Mouse (Mus musculus) intestine, embryonic 14.5 days (tissue): ENCODE measurements around the gene Tfec. TPM values are rescaled to one million over a fixed set of nuclear protein-coding genes. Genes with fewer than 3 reads are reported as not detected.

ENCODE experiments used
- ATAC-seq: fragments of 200-750 bp; cut with Nextera tagmentation; replicated peaks from 2 replicates; pipeline ENCODE4 v1.8.0; 2017; ENCODE audit warnings: low read depth, moderate number of reproducible peaks, moderate TSS enrichment, moderate library complexity; ENCODE audit not compliant: low FRiP score, low TSS enrichment
- DNase-seq: peaks from one replicate; pipeline ENCODE4 v3.0.0-alpha.2; 2018; ENCODE audit warnings: low spot score
- H3K27ac ChIP-seq: fragments of 300-500 bp; sonication (generic); 2 replicates; pipeline ENCODE4 v1.5.1; 2014; ENCODE audit warnings: low read depth, mild to moderate bottlenecking, control low read depth
- H3K27me3 ChIP-seq: fragments of 300-500 bp; sonication (generic); replicated peaks from 2 replicates; pipeline ENCODE4 v1.6.1; 2014; ENCODE audit warnings: low read length, control low read depth; ENCODE audit not compliant: control insufficient read depth, insufficient read depth
- H3K36me3 ChIP-seq: fragments of 300-500 bp; sonication (generic); 2 replicates; pipeline ENCODE4 v1.6.1; 2014; ENCODE audit warnings: low read length, control low read depth; ENCODE audit not compliant: control insufficient read depth, insufficient read depth
- H3K4me1 ChIP-seq: fragments of 300-500 bp; sonication (generic); replicated peaks from 2 replicates; pipeline ENCODE4 v1.6.1; 2014; ENCODE audit warnings: low read length, control low read depth, mixed read lengths; ENCODE audit not compliant: control insufficient read depth, insufficient read depth
- H3K4me2 ChIP-seq: fragments of 300-500 bp; sonication (generic); 2 replicates; pipeline ENCODE4 v1.6.1; 2014; ENCODE audit warnings: low read length
- H3K4me3 ChIP-seq: fragments of 300-500 bp; sonication (generic); 2 replicates; pipeline ENCODE4 v1.5.1; 2014; ENCODE audit warnings: low read depth, low read length, control low read depth, mixed read lengths
- H3K9ac ChIP-seq: fragments of 300-500 bp; sonication (generic); 2 replicates; pipeline ENCODE4 v1.6.1; 2014; ENCODE audit warnings: mild to moderate bottlenecking, low read length
- H3K9me3 ChIP-seq: fragments of 300-500 bp; sonication (generic); 2 replicates; pipeline ENCODE4 v1.6.1; 2016; ENCODE audit warnings: low read length, control low read depth; ENCODE audit not compliant: control insufficient read depth
- WGBS: fragments of 180-500 bp; shearing (Covaris S2); extraction: QIAGEN DNeasy Blood & Tissue Kit; methylation state at CpG from one replicate; pipeline ENCODE4 v1.1.7; 2014; 5-methylcytosine and 5-hydroxymethylcytosine counted together
- polyA plus RNA-seq: library from polyadenylated mRNA; unstranded; fragments of >200 nt; fragmentation: Nextera tagmentation; extraction: Ambion mirVana; gene quantifications from 2 replicates; pipeline ENCODE4 v1.2.1, GENCODE M21; 2014

Tfec gene
- polyA plus RNA-seq, 1 experiment from 2014 or later: 15.8 TPM

DNA sequence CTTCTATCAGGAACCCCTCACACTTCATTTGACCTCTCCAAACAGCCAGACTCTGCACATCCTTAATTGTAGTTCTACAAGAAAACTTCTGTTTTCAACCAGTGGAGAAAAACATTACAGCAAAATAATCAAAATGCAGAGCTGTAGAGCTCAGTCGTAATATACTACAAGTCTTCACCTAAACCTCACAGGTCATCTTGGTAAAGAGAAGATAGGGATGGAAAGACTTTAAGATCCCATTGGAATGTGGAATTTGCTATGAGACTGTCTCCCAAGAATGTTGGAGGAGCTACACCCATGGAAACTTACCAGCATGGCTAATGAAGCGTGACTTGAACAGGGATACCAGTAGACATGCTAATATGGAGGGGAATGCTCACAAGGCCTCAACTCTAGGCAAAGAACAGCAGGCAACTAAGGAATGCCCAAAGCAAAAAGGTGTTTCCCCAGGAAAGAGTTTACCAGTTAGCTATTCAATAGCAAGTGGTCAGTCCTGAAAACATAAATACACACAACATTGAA lies 24.2 kb downstream of the Tfec start:
- Histone ChIP-seq H3K4me1 (no peaks in the 10 kb centered on the region), H3K27ac (no peak overlapping the region), H3K9me3 (no peaks in the 10 kb centered on the region), H3K4me2 (no peak overlapping the region), H3K36me3 (no peaks in the 10 kb centered on the region), H3K27me3 (no peaks in the 10 kb centered on the region), H3K4me3 (no peak overlapping the region), H3K9ac (no peak overlapping the region)
- DNase-seq (no peak), ATAC-seq (no peak)
- WGBS: 95% methylated on average over 2 of the region's 2 CpGs

DNA sequence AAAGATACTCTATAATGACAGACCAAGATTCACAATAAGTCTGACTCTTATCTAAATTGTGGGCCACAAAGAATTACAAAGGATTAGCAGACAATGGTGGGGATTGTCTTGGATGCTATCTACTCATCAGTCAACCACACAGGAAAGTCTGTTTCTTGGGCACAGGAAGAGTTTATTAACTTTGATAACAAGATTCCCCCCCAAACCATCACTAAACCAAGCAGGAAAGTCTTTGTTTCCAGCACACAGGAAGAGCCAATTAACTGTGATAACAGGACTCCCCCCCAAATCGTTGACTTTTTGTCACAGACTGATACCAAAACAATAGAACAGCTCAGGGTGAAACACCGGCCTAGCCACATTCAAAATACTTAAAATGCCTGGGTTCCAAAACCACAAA lies 28.2 kb downstream of the Tfec start:
- WGBS: 61% methylated on average over 2 of the region's 2 CpGs
- H3K27ac ChIP-seq: no peak overlapping the region

DNA sequence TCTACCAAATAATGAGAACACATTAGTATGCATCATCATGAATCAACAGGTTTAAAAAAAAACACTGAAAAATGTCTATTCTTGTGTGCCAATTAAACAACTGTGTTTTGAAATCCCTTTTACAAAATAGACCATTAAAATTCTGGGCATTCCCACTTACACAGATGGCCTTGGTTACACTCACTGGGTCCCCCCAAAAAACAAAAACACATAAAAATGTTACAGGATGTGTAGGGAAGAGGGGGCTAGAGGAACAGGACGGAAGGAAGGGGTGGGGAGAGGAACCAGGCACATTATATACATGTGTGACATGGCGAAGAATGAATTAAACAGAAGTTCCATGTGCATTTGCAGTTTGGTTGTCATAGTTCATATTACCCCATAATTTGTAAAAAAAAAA lies 29.9 kb downstream of the Tfec start:
- WGBS: 88% methylated on average over 2 of the region's 2 CpGs
- no peaks in the 10 kb centered on the region for H3K4me1 ChIP-seq
- H3K9me3 ChIP-seq: no peaks in the 10 kb centered on the region
- H3K27me3 ChIP-seq: no peaks in the 10 kb centered on the region
- no peak overlapping the region for H3K27ac ChIP-seq
- DNase-seq (no peak), ATAC-seq (no peak)
- H3K4me2 ChIP-seq: no peak overlapping the region
- no peak overlapping the region for H3K4me3 ChIP-seq
- no peaks in the 10 kb centered on the region for H3K36me3 ChIP-seq
- H3K9ac ChIP-seq: no peak overlapping the region

More for the DNA sequence above, 28.2 kb downstream of the Tfec start:
- Histone ChIP-seq H3K4me1 (no peaks in the 10 kb centered on the region), H3K36me3 (no peaks in the 10 kb centered on the region), H3K9me3 (no peaks in the 10 kb centered on the region), H3K27me3 (no peaks in the 10 kb centered on the region), H3K4me3 (no peak overlapping the region), H3K9ac (no peak overlapping the region), H3K4me2 (no peak overlapping the region)
- no peak for ATAC-seq
- no peak for DNase-seq

DNA sequence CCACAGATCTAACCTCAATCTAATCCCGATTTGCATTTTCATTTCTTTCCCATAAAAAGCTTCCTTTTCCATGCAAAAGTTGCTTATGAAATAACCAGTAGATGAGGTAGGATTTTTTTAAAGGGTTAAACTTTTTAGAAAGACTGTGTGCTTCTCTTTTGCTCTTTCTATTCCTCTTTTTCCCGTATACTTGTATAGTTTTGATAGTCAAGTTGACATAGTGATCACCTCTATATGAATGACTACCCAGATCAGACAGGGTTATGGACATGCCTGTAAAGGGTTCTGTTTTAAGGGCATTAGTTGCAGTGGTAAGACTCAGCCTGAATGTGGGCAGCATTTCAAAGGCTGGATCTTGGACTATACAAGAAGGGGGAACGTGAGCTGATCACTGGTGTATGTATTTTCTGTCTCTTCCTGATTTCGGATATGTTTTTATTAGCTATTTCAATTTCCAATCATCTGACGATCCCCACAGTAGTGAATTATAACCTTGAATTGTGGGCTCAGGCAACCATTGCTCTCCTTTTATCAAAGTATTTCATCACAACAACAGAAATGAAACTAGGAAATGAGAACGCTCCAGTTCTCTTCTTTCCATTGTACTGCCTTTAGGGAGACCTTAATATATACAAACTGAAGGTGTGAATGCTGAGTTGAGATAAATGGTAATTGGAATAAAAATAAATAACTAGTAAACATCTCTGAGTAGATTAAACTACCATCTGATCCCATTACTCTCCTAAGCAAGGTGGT lies 35.3 kb downstream of the Tfec start:
- Histone ChIP-seq H3K4me2 (no peak overlapping the region), H3K27me3 (no peaks in the 10 kb centered on the region), H3K4me1 (no peaks in the 10 kb centered on the region), H3K4me3 (no peak overlapping the region), H3K9me3 (no peaks in the 10 kb centered on the region), H3K27ac (no peak overlapping the region), H3K9ac (no peak overlapping the region), H3K36me3 (no peaks in the 10 kb centered on the region)
- ATAC-seq (no peak), DNase-seq (no peak)
- WGBS: 89% methylated on average over 6 of the region's 6 CpGs

DNA sequence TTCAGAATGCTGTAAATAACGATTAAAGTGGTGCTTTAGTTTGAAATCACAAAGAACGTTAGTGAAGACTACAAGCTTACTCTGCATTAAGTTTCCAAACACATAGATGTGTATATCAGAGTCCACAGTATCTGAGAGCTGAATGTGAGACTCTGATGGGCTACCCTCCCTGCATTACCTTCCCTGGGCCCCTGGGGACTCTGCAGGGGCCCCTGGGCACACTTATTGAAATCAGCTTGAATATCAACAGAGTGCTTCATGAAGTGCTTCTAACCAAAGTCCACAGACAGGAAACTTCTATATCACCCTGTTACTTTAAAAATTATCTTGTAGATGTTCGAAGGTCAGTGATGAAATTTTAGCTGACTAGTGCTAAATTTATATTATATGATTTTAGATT lies 36.2 kb downstream of the Tfec start:
- DNase-seq: no peak

DNA sequence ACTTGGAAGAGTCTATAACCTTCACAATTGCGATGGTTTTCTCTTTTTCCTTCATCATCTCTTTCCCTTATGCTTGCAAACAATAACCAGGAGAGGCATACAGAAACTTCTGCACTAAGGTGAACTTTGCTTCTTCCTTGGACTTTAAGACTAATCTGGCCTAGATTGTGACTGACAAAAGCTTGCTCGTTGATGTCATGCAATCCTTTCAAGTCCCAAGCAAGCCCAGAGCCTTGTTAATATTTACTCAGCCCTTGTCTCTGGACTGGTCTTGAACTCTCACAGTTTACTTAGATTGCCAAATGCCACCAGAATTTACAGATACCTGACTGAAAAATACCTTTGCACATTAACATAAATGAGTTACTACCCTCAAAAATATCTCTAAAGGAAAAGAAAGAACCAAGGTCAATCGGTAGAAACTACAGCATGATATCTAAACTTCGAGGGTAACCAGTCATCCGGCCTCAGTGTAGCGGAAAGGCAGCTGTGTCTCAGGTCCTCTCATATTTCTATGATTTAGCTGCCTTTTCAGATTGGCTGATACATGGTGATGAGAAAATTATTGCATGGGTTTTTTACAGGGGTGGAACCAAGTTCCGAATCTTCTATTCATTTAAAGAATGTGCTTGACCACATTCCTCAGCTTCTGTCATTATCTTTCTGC lies 42.2 kb downstream of the Tfec start:
- ATAC-seq: no peak; the same call in 1 of the 2 replicates
- H3K4me3 ChIP-seq: no peak overlapping the region
- H3K4me1 ChIP-seq: no peaks in the 10 kb centered on the region
- DNase-seq: no peak
- H3K4me2 ChIP-seq: no peak overlapping the region
- no peaks in the 10 kb centered on the region for H3K9me3 ChIP-seq
- no peaks in the 10 kb centered on the region for H3K36me3 ChIP-seq
- H3K27ac ChIP-seq: no peak overlapping the region
- WGBS: 83% methylated on average over 7 of the region's 7 CpGs
- no peak overlapping the region for H3K9ac ChIP-seq
- no peaks in the 10 kb centered on the region for H3K27me3 ChIP-seq

More for the DNA sequence above, 36.2 kb downstream of the Tfec start:
- no peak overlapping the region for H3K4me2 ChIP-seq
- WGBS: 86% methylated on average over 3 of the region's 3 CpGs
- H3K27me3 ChIP-seq: no peaks in the 10 kb centered on the region
- no peaks in the 10 kb centered on the region for H3K9me3 ChIP-seq
- no peak overlapping the region for H3K27ac ChIP-seq
- ATAC-seq: no peak
- no peaks in the 10 kb centered on the region for H3K36me3 ChIP-seq
- no peak overlapping the region for H3K4me3 ChIP-seq
- H3K9ac ChIP-seq: no peak overlapping the region
- no peaks in the 10 kb centered on the region for H3K4me1 ChIP-seq

DNA sequence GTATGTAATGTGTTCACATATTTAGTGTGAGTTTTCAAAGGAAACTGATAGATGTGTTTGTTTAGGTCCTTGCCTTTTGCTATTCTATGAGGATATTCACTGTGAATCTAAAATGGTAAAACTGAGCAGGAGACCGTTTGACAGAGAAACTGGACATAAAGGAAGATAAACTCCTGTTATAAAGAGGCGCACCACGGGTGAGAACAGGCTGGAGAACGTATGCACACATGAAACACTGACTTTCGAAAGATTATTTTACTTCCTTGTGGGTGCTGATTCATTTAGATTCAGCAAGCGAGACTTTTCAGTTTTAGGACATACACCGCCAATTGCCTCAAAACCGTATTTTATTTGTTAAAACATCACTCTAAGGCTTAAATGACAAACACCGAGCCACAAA lies 43.3 kb downstream of the Tfec start:
- no peaks in the 10 kb centered on the region for H3K9me3 ChIP-seq
- no peak overlapping the region for H3K27ac ChIP-seq
- no peaks in the 10 kb centered on the region for H3K36me3 ChIP-seq
- no peaks in the 10 kb centered on the region for H3K27me3 ChIP-seq
- peak overlapping the region; percentile 17; the same call in 1 of the 2 replicates for H3K4me3 ChIP-seq
- H3K4me1 ChIP-seq: no peaks in the 10 kb centered on the region
- DNase-seq: no peak
- H3K4me2 ChIP-seq: peak overlapping the region; percentile 13; the same call in 1 of the 2 replicates
- WGBS: 62% methylated on average over 9 of the region's 9 CpGs
- H3K9ac ChIP-seq: no peak overlapping the region
- no peak for ATAC-seq

DNA sequence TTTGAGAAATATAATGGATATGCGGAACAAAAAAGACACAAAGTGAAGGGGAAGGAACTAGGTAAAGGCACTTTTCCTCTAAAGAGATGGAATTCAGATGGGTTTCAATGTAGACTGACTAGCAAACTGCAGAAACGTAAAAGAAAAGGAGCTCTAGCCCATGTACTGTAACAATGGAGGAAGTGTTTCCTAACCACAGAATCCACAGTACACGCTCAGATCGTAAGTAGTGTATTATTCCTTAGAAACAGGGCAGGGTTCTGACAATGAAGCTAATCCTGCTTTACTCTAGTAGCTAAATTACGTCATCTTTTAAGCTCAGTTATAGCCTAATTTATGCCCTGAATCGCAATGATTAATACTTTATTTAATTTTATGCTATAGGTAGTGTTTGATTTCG lies 51.7 kb downstream of the Tfec start:
- H3K27ac ChIP-seq: no peak overlapping the region
- no peaks in the 10 kb centered on the region for H3K27me3 ChIP-seq
- H3K4me1 ChIP-seq: no peaks in the 10 kb centered on the region
- 90% methylated on average over 7 of the region's 7 CpGs for WGBS
- H3K4me2 ChIP-seq: no peak overlapping the region
- H3K36me3 ChIP-seq: no peaks in the 10 kb centered on the region
- H3K4me3 ChIP-seq: no peak overlapping the region
- H3K9ac ChIP-seq: no peak overlapping the region
- H3K9me3 ChIP-seq: no peaks in the 10 kb centered on the region
- ATAC-seq (no peak), DNase-seq (no peak)
